Mouse (Mus musculus) C2C12 (cell line): ENCODE measurements at regions not wholly inside any gene's neighbourhood (a gene's known extent, or its start where the extent isn't known, plus 50 kb on each side); places are given as distances from the start of the nearest gene placed in this dataset.

Experiments
- CTCF ChIP-seq: IDR thresholded peaks from one replicate; pipeline ENCODE4 v1.5.1; 2011; ENCODE audit not compliant: control insufficient read depth, insufficient read depth, insufficient read length
- MAX ChIP-seq: IDR thresholded peaks from one replicate; pipeline ENCODE4 v1.6.1; 2011; ENCODE audit warnings: mild to moderate bottlenecking, control low read depth
- MYOD1 ChIP-seq: IDR thresholded peaks from one replicate; pipeline ENCODE4 v1.6.1; 2011; ENCODE audit warnings: low read depth; ENCODE audit not compliant: control insufficient read depth, insufficient read length
- USF1 ChIP-seq: IDR thresholded peaks from one replicate; pipeline ENCODE4 v1.6.1; 2011; ENCODE audit warnings: low read depth, mild to moderate bottlenecking, control low read depth, moderate library complexity

GRCm38 (mm10) chr9:5634461-5634953, 289.3 kb downstream of the Casp12 start:
- TF ChIP-seq CTCF (no peak), MAX (no peak), USF1 (no peak), MYOD1 (no peak)
